Mouse (Mus musculus) spleen, adult 2 months (tissue): ENCODE measurements around the gene Ngly1. TPM values are rescaled to one million over a fixed set of nuclear protein-coding genes. Genes with fewer than 3 reads are reported as not detected.

Experiments used
- DNase-seq, 2 experiments: peaks; one replicate each; pipeline versions ENCODE4 v3.0.0 to v3.0.0-alpha.2; 2012 to 2021; ENCODE audit warnings: low spot score in 2 of 2, low read depth in 1 of 2
- H3K27ac ChIP-seq: fragments of 200-500 bp; 2 replicates; pipeline ENCODE4 v1.5.1; 2012; ENCODE audit warnings: low read length, inconsistent platforms; ENCODE audit not compliant: insufficient read depth
- H3K27me3 ChIP-seq: fragments of 200-500 bp; 2 replicates; pipeline ENCODE4 v1.6.1; 2012; ENCODE audit warnings: mild to moderate bottlenecking, moderate library complexity, low read length, inconsistent platforms; ENCODE audit not compliant: control insufficient read depth, insufficient read depth
- H3K36me3 ChIP-seq: fragments of 200-500 bp; 2 replicates; pipeline ENCODE4 v1.6.1; 2012; ENCODE audit warnings: mild to moderate bottlenecking, low read length, inconsistent platforms; ENCODE audit not compliant: control insufficient read depth, insufficient read depth
- H3K4me1 ChIP-seq: fragments of 200-500 bp; 2 replicates; pipeline ENCODE4 v1.6.1; 2011; ENCODE audit warnings: inconsistent platforms; ENCODE audit not compliant: control insufficient read depth, insufficient read depth, insufficient read length
- H3K4me3 ChIP-seq: fragments of 200-500 bp; 2 replicates; pipeline ENCODE4 v1.5.1; 2011; ENCODE audit warnings: mild to moderate bottlenecking, inconsistent platforms; ENCODE audit not compliant: insufficient read depth, insufficient read length; ENCODE audit errors: extremely low read depth
- CTCF ChIP-seq: fragments of 200-500 bp; IDR thresholded peaks from 2 replicates; pipeline ENCODE4 v1.5.1; 2011; ENCODE audit warnings: mild to moderate bottlenecking, inconsistent platforms; ENCODE audit not compliant: insufficient read depth, insufficient read length, insufficient replicate concordance; ENCODE audit errors: extremely low read depth
- POLR2A ChIP-seq: fragments of 200-500 bp; IDR thresholded peaks from 2 replicates; pipeline ENCODE4 v1.6.1; 2011; ENCODE audit warnings: low read depth, low read length, inconsistent platforms
- WGBS: fragments of 180-500 bp; shearing (Covaris S2); methylation state at CpG from one replicate; pipeline ENCODE4 v1.1.7; 2018; 5-methylcytosine and 5-hydroxymethylcytosine counted together
- polyA plus RNA-seq: library from polyadenylated mRNA; depleted of rRNA; stranded (reverse); fragments of >200 nt; gene quantifications from 2 replicates; pipeline ENCODE4 v1.2.3, GENCODE M21; 2012; rRNA removed

Ngly1 gene
- polyA plus RNA-seq, 1 experiment: 19.8 TPM

- Histone ChIP-seq H3K4me1 (no peaks in the 10 kb centered on the region), H3K36me3 (no peaks in the 10 kb centered on the region), H3K27me3 (no peaks in the 10 kb centered on the region), H3K4me3 (no peak overlapping the region), H3K27ac (no peak overlapping the region)
- TF ChIP-seq CTCF (no peak), POLR2A (no peak)
- WGBS: 93% methylated on average over 9 of the region's 9 CpGs
- no peak for DNase-seq
Measured at GRCm38 (mm10) chr14:16347505-16347904, 98.4 kb downstream of the Ngly1 start.

GRCm38 (mm10) chr14:16359704-16360103 is 110.6 kb downstream of the Ngly1 start:
- Histone ChIP-seq H3K27ac (no peak overlapping the region), H3K4me1 (peaks cover 3% of the 10 kb centered on the region; the same call in 1 of the 2 replicates), H3K27me3 (no peaks in the 10 kb centered on the region), H3K36me3 (no peaks in the 10 kb centered on the region), H3K4me3 (no peak overlapping the region)
- WGBS: 74% methylated on average over 1 of the region's 1 CpGs
- no peak for TF ChIP-seq CTCF
- no peak for TF ChIP-seq POLR2A
- no peak for DNase-seq

Other genes starting within 250 kb of the Ngly1 start
- gene Oxsm, start 528 bp downstream of the Ngly1 start, polyA plus RNA-seq: 2.7 and 2.9 TPM in 2 replicates
- 4.8 and 6.7 TPM in 2 replicates for gene Top2b, start 115.9 kb downstream of the Ngly1 start, polyA plus RNA-seq